1 mouse cellular context compared by ENCODE assay signal in genomic region chr1:55028512-55029249, GRCm38 (mm10).
TF ChIP-seq lines count a peak whose summit lies in the region.

No protein-coding gene starts in this region.

TF ChIP-seq in CH12.LX, 34 proteins besides CTCF, POLR2A, EP300 and RAD21 (continued from another document):
- TF ChIP-seq MAZ (IDR thresholded peaks at IDR 0.05; ENCODE audit: low read depth, low read length) (no peak), ELF1 (IDR thresholded peaks at IDR 0.05; ENCODE audit: low read depth, low read length) (peak; percentile 75), BHLHE40 (IDR thresholded peaks at IDR 0.05; ENCODE audit: low read depth, low read length) (peak; percentile 14; the same call in 1 of the 2 replicates), SIN3A (IDR thresholded peaks at IDR 0.05; ENCODE audit: low read length) (peak; percentile 67; the same call in 1 of the 2 replicates), ZMIZ1 (IDR thresholded peaks at IDR 0.05; ENCODE audit: low read depth, low read length) (no peak; the same call in 1 of the 2 replicates), ZNF384 (IDR thresholded peaks at IDR 0.05; ENCODE audit: low read depth, low read length) (no peak), RCOR1 (conservative IDR thresholded peaks at IDR 0.05; ENCODE audit: low read depth, low read length) (no peak), MAX (IDR thresholded peaks at IDR 0.05; ENCODE audit: low read length) (no peak), TCF12 (IDR thresholded peaks at IDR 0.05; ENCODE audit: low read depth, low read length) (no peak), MEF2A (IDR thresholded peaks at IDR 0.05; ENCODE audit: borderline replicate concordance, low read depth, low read length) (peak; percentile 44; the same call in 1 of the 2 replicates), HCFC1 (IDR thresholded peaks at IDR 0.05; ENCODE audit: low read depth, low read length) (peak; percentile 46; the same call in 1 of the 2 replicates), ZC3H11A (IDR thresholded peaks at IDR 0.05; ENCODE audit: low read depth, low read length) (no peak), MXI1 (IDR thresholded peaks at IDR 0.05; ENCODE audit: low read depth, low read length) (no peak), NELFE (IDR thresholded peaks at IDR 0.05; ENCODE audit: low read depth, low read length) (peak; percentile 70), ETS1 (conservative IDR thresholded peaks at IDR 0.05; ENCODE audit: low read depth, low read length) (peak; percentile 59), MYC (IDR thresholded peaks at IDR 0.05; ENCODE audit: low read depth, low read length) (peak; percentile 47; the same call in 1 of the 2 replicates), JUND (conservative IDR thresholded peaks at IDR 0.05; ENCODE audit: low read depth, low read length) (no peak), IRF4 (IDR thresholded peaks at IDR 0.05; ENCODE audit: low read depth, low read length) (peak; percentile 72), CHD1 (IDR thresholded peaks at IDR 0.05; ENCODE audit: low read depth, low read length) (no peak)
